Mouse (Mus musculus) CD4-positive, CD25-positive, alpha-beta regulatory T cell, adult 4 months (primary cell): Measurements from ENCODE around the gene Mpdz. TPM values are rescaled to one million over a fixed set of nuclear protein-coding genes. Genes with fewer than 3 reads are reported as not detected.

Experiments used
- ATAC-seq: one replicate; pipeline ENCODE4 v1.8.0; 2017
- polyA plus RNA-seq, 2 experiments: library from polyadenylated mRNA; unstranded; fragments of 100-300 nt; shearing (Covaris generic); gene quantifications; one replicate each; pipeline ENCODE4 v1.2.1; 2017

The Mpdz gene
- polyA plus RNA-seq: 1 to 10 TPM in 1 of 2 experiments, not detected in 1; 1.1 TPM

- no peak for ATAC-seq
These were observed at the start of gene Mpdz for GRCm38 (mm10) chr4:81442078-81442981. TSS of gene Mpdz (minus strand) at chr4:81442815.

GRCm38 (mm10) chr4:81490556-81490955, 47.9 kb upstream of the Mpdz start:
- ATAC-seq: no peak

- no peak for ATAC-seq
These were observed 42.0 kb upstream of the Mpdz start for GRCm38 (mm10) chr4:81484603-81485002.

GRCm38 (mm10) chr4:81483887-81484602, 41.4 kb upstream of the Mpdz start:
- no peak for ATAC-seq

GRCm38 (mm10) chr4:81483159-81483558, 40.5 kb upstream of the Mpdz start:
- no peak for ATAC-seq

- ATAC-seq: no peak
These were observed 24.2 kb upstream of the Mpdz start for GRCm38 (mm10) chr4:81466821-81467220.

- ATAC-seq: no peak
These were observed 22.6 kb upstream of the Mpdz start for GRCm38 (mm10) chr4:81465172-81465571.

GRCm38 (mm10) chr4:81462253-81462652, 19.6 kb upstream of the Mpdz start:
- no peak for ATAC-seq

- ATAC-seq: no peak
These were observed 16.3 kb upstream of the Mpdz start for GRCm38 (mm10) chr4:81458921-81459320.

- ATAC-seq: no peak
These were observed 11.2 kb upstream of the Mpdz start for GRCm38 (mm10) chr4:81453806-81454205.

GRCm38 (mm10) chr4:81452183-81452582, 9.6 kb upstream of the Mpdz start:
- no peak for ATAC-seq

GRCm38 (mm10) chr4:81449413-81449812, 6.8 kb upstream of the Mpdz start:
- no peak for ATAC-seq

GRCm38 (mm10) chr4:81443566-81443965, 951 bp upstream of the Mpdz start:
- ATAC-seq: no peak

GRCm38 (mm10) chr4:81433961-81434360, 8.7 kb downstream of the Mpdz start:
- ATAC-seq: no peak

GRCm38 (mm10) chr4:81430826-81431225, 11.8 kb downstream of the Mpdz start:
- ATAC-seq: no peak

- ATAC-seq: no peak
These were observed 12.5 kb downstream of the Mpdz start for GRCm38 (mm10) chr4:81430105-81430504.

GRCm38 (mm10) chr4:81429670-81430069, 12.9 kb downstream of the Mpdz start:
- ATAC-seq: no peak

- no peak for ATAC-seq
These were observed 19.1 kb downstream of the Mpdz start for GRCm38 (mm10) chr4:81423556-81423955.

- no peak for ATAC-seq
These were observed 21.0 kb downstream of the Mpdz start for GRCm38 (mm10) chr4:81421621-81422020.

- ATAC-seq: no peak
These were observed 27.1 kb downstream of the Mpdz start for GRCm38 (mm10) chr4:81415324-81416026.

- no peak for ATAC-seq
These were observed 27.8 kb downstream of the Mpdz start for GRCm38 (mm10) chr4:81414684-81415323.

GRCm38 (mm10) chr4:81396883-81397282, 45.7 kb downstream of the Mpdz start:
- ATAC-seq: no peak

GRCm38 (mm10) chr4:81392869-81393268, 49.7 kb downstream of the Mpdz start:
- ATAC-seq: no peak
